Mouse (Mus musculus) duodenum, adult 2 months (tissue): ENCODE results near the gene Pramel7. TPM values are rescaled to one million over a fixed set of nuclear protein-coding genes. Genes with fewer than 3 reads are reported as not detected.

Source experiments
- polyA plus RNA-seq: library from polyadenylated mRNA; depleted of rRNA; stranded (reverse); fragments of >200 nt; gene quantifications from 2 replicates; pipeline ENCODE4 v1.2.3, GENCODE M21; 2012; ENCODE audit warnings: low replicate concordance; rRNA removed

Gene Pramel7
- not detected in 2 replicates for polyA plus RNA-seq

GRCm38 (mm10) chr2:87496993-87497392 is at the start of gene Pramel7:
TSS of gene Pramel7 (minus strand) at chr2:87497093.

GRCm38 (mm10) chr2:87545442-87545841 is 48.5 kb upstream of the Pramel7 start, which contains the start of gene Olfr1128:
TSS of gene Olfr1128 (minus strand) at chr2:87545542.

DNA sequence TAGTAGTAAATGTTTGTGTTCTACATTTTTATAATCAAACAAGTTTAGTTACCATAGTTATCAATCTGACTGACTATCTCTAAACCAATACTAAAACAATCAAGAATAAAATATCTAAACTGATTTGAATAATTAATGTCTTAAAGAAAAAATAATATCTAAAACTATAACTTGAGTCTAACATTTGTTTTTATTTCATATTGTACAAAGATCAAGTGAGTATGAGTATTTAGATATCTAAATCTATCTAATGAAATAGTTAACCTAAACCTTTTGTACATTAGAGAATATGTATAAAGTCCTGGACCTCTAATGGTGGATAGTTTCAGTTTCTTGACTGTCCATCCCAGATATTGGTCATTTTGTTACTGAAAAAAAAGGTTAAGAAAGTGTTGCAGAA is 34.6 kb upstream of the Pramel7 start, which contains the start of gene Olfr153:
Gene Olfr153, plus strand, starts transcription at position 301 of the 400 bp plus-strand sequence.

DNA sequence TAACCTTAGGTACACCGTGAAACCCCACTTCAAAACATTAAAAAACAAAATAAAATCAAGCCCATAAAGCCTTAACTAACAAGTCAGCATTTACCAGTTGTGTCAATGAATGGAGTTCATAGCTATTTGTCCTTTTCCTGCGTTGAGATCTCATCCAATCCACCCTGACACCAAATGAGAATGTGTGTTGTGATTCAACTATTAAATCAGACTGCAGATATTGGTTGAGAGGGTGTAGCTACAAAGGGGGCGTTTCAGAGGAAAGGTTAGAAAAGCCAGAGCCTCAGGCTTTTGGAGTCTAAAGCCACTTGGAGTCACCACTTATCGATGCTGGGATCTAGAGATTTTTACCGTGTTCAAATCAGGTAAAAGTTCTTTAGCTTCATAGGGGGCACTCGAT is 9.4 kb upstream of the Pramel7 start, which contains the start of gene Pramel6:
Gene Pramel6, plus strand, starts transcription at position 301 of the 400 bp plus-strand sequence.

DNA sequence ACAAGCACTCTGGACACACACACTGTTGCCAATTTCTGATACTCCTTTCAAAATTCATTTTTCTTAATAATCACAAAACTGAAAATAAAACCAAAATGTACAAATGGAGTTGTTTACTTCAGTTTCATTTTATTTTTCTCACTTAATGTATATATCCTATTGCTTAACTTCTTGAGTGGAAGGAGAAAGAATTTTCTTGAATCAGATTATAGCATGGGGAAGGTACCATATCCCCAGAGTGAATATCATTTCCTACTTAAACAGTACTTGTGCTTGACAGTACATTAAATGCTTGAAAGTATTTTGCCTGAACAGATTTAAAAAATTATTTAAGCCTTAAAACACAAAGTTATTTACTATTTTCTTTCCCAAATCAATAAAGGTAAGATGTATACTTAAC is 43.2 kb downstream of the Pramel7 start, which contains the start of gene Olfr1126:
Gene Olfr1126, plus strand, starts transcription at position 301 of the 400 bp plus-strand sequence.

Other genes with a start within 250 kb of the Pramel7 start
- gene Olfr1115, start 249.1 kb downstream of the Pramel7 start, polyA plus RNA-seq, result not detected in 2 replicates
- gene Olfr1116, start 229.6 kb downstream of the Pramel7 start, polyA plus RNA-seq, result not detected in 2 replicates
- gene Olfr1118, start 189.5 kb downstream of the Pramel7 start, polyA plus RNA-seq, result not detected in 2 replicates
- gene Olfr1120, start 142.3 kb downstream of the Pramel7 start, polyA plus RNA-seq, result not detected in 2 replicates
- not detected in 2 replicates for gene Olfr1121, start 127.2 kb downstream of the Pramel7 start, polyA plus RNA-seq
- gene Olfr1122, start 111.2 kb downstream of the Pramel7 start, polyA plus RNA-seq, result not detected in 2 replicates
- not detected in 2 replicates for gene Olfr1123, start 80.5 kb downstream of the Pramel7 start, polyA plus RNA-seq
- gene Olfr1124, start 66.8 kb downstream of the Pramel7 start, polyA plus RNA-seq, result not detected in 2 replicates
- gene Olfr1126, start 43.1 kb downstream of the Pramel7 start, polyA plus RNA-seq, result not detected in 2 replicates
- not detected in 2 replicates for gene Pramel6, start 9.5 kb upstream of the Pramel7 start, polyA plus RNA-seq
- gene Olfr153, start 34.7 kb upstream of the Pramel7 start, polyA plus RNA-seq, result not detected in 2 replicates
- gene Olfr1128, start 48.4 kb upstream of the Pramel7 start, polyA plus RNA-seq, result not detected in 2 replicates
- gene Olfr1129, start 76.8 kb upstream of the Pramel7 start, polyA plus RNA-seq, result not detected in 2 replicates
- not detected in 2 replicates for gene Olfr1130, start 109.1 kb upstream of the Pramel7 start, polyA plus RNA-seq
- gene Olfr1131, start 130.0 kb upstream of the Pramel7 start, polyA plus RNA-seq, result not detected in 2 replicates
- not detected in 2 replicates for gene Olfr1132, start 140.4 kb upstream of the Pramel7 start, polyA plus RNA-seq
- not detected in 2 replicates for gene Olfr1133, start 150.3 kb upstream of the Pramel7 start, polyA plus RNA-seq
- not detected in 2 replicates for gene Olfr1134, start 161.4 kb upstream of the Pramel7 start, polyA plus RNA-seq
- not detected in 2 replicates for gene Olfr1135, start 176.6 kb upstream of the Pramel7 start, polyA plus RNA-seq
- gene Olfr1136, start 196.9 kb upstream of the Pramel7 start, polyA plus RNA-seq, result not detected in 2 replicates
- not detected in 2 replicates for gene Olfr1137, start 216.1 kb upstream of the Pramel7 start, polyA plus RNA-seq
- not detected in 2 replicates for gene Olfr1138, start 242.9 kb upstream of the Pramel7 start, polyA plus RNA-seq
- gene Olfr1140, start 246.7 kb upstream of the Pramel7 start, polyA plus RNA-seq, result not detected in 2 replicates